Mouse (Mus musculus): ENCODE data around the gene Trim17. TPM values are rescaled to one million over a fixed set of nuclear protein-coding genes. Genes with fewer than 3 reads are reported as not detected.

The Trim17 gene
- polyA plus RNA-seq, 1 experiment, result 0.23 TPM

- Histone ChIP-seq H3K4me3 (ENCODE audit: extremely low read depth, insufficient read depth, insufficient read length) (no peak overlapping the region), H3K36me3 (ENCODE audit: control insufficient read depth, insufficient read depth, low read length) (peaks cover 6% of the 10 kb centered on the region), H3K4me1 (ENCODE audit: control insufficient read depth, insufficient read depth, insufficient read length) (no peaks in the 10 kb centered on the region), H3K27me3 (ENCODE audit: control insufficient read depth, insufficient read depth, low read length) (no peaks in the 10 kb centered on the region), H3K27ac (ENCODE audit: insufficient read depth, low read length) (no peak overlapping the region)
- TF ChIP-seq POLR2A (IDR thresholded peaks at IDR 0.05; ENCODE audit: low read depth, low read length) (no peak), CTCF (IDR thresholded peaks at IDR 0.05; ENCODE audit: extremely low read depth, insufficient read depth, insufficient read length, insufficient replicate concordance) (no peak)
- 89% methylated on average over 8 of the region's 8 CpGs for WGBS
- DNase-seq (ENCODE audit: low read depth in 1 of 2, low spot score in 2 of 2), result no peak
These were observed 14.5 kb downstream of the Trim17 start for GRCm38 (mm10) chr11:58969027-58969426.

- DNase-seq (ENCODE audit: low read depth in 1 of 2, low spot score in 2 of 2), result no peak
- peaks cover 6% of the 10 kb centered on the region for H3K36me3 ChIP-seq (ENCODE audit: control insufficient read depth, insufficient read depth, low read length)
- WGBS, result 59% methylated on average over 6 of the region's 6 CpGs
- H3K4me3 ChIP-seq (ENCODE audit: extremely low read depth, insufficient read depth, insufficient read length), result no peak overlapping the region
- TF ChIP-seq POLR2A (IDR thresholded peaks at IDR 0.05; ENCODE audit: low read depth, low read length) (no peak), CTCF (IDR thresholded peaks at IDR 0.05; ENCODE audit: extremely low read depth, insufficient read depth, insufficient read length, insufficient replicate concordance) (no peak)
- no peaks in the 10 kb centered on the region for H3K27me3 ChIP-seq (ENCODE audit: control insufficient read depth, insufficient read depth, low read length)
- H3K27ac ChIP-seq (ENCODE audit: insufficient read depth, low read length), result no peak overlapping the region
- H3K4me1 ChIP-seq (ENCODE audit: control insufficient read depth, insufficient read depth, insufficient read length), result no peaks in the 10 kb centered on the region
These were observed 15.2 kb downstream of the Trim17 start for GRCm38 (mm10) chr11:58969659-58970058.

GRCm38 (mm10) chr11:58970831-58971530 lies 16.5 kb downstream of the Trim17 start:
- no peak for TF ChIP-seq CTCF (IDR thresholded peaks at IDR 0.05; ENCODE audit: extremely low read depth, insufficient read depth, insufficient read length, insufficient replicate concordance)
- peaks cover 6% of the 10 kb centered on the region for H3K36me3 ChIP-seq (ENCODE audit: control insufficient read depth, insufficient read depth, low read length)
- no peaks in the 10 kb centered on the region for H3K4me1 ChIP-seq (ENCODE audit: control insufficient read depth, insufficient read depth, insufficient read length)
- 94% methylated on average over 21 of the region's 21 CpGs for WGBS
- no peak overlapping the region for H3K27ac ChIP-seq (ENCODE audit: insufficient read depth, low read length)
- DNase-seq (ENCODE audit: low read depth in 1 of 2, low spot score in 2 of 2), result no peak
- no peak overlapping the region for H3K4me3 ChIP-seq (ENCODE audit: extremely low read depth, insufficient read depth, insufficient read length)
- H3K27me3 ChIP-seq (ENCODE audit: control insufficient read depth, insufficient read depth, low read length), result no peaks in the 10 kb centered on the region

GRCm38 (mm10) chr11:58971796-58972195 lies 17.3 kb downstream of the Trim17 start:
- peaks cover 6% of the 10 kb centered on the region for H3K36me3 ChIP-seq (ENCODE audit: control insufficient read depth, insufficient read depth, low read length)
- no peak overlapping the region for H3K4me3 ChIP-seq (ENCODE audit: extremely low read depth, insufficient read depth, insufficient read length)
- WGBS, result 73% methylated on average over 3 of the region's 3 CpGs
- TF ChIP-seq POLR2A (IDR thresholded peaks at IDR 0.05; ENCODE audit: low read depth, low read length), result no peak
- TF ChIP-seq CTCF (IDR thresholded peaks at IDR 0.05; ENCODE audit: extremely low read depth, insufficient read depth, insufficient read length, insufficient replicate concordance), result no peak
- no peak overlapping the region for H3K27ac ChIP-seq (ENCODE audit: insufficient read depth, low read length)
- no peaks in the 10 kb centered on the region for H3K4me1 ChIP-seq (ENCODE audit: control insufficient read depth, insufficient read depth, insufficient read length)
- no peaks in the 10 kb centered on the region for H3K27me3 ChIP-seq (ENCODE audit: control insufficient read depth, insufficient read depth, low read length)
- no peak for DNase-seq (ENCODE audit: low read depth in 1 of 2, low spot score in 2 of 2)

- WGBS, result 85% methylated on average over 3 of the region's 3 CpGs
- Histone ChIP-seq H3K27me3 (ENCODE audit: control insufficient read depth, insufficient read depth, low read length) (no peaks in the 10 kb centered on the region), H3K27ac (ENCODE audit: insufficient read depth, low read length) (no peak overlapping the region), H3K4me1 (ENCODE audit: control insufficient read depth, insufficient read depth, insufficient read length) (peaks cover 2% of the 10 kb centered on the region; the same call in 1 of the 2 replicates), H3K4me3 (ENCODE audit: extremely low read depth, insufficient read depth, insufficient read length) (no peak overlapping the region), H3K36me3 (ENCODE audit: control insufficient read depth, insufficient read depth, low read length) (peaks cover 6% of the 10 kb centered on the region)
- TF ChIP-seq POLR2A (IDR thresholded peaks at IDR 0.05; ENCODE audit: low read depth, low read length), result no peak
- TF ChIP-seq CTCF (IDR thresholded peaks at IDR 0.05; ENCODE audit: extremely low read depth, insufficient read depth, insufficient read length, insufficient replicate concordance), result no peak
- DNase-seq (ENCODE audit: low read depth in 1 of 2, low spot score in 2 of 2), result no peak
These were observed 19.9 kb downstream of the Trim17 start for GRCm38 (mm10) chr11:58974414-58974813.

GRCm38 (mm10) chr11:58977150-58977549 lies 22.7 kb downstream of the Trim17 start:
- Histone ChIP-seq H3K27ac (ENCODE audit: insufficient read depth, low read length) (peak overlapping the region; percentile 89), H3K4me1 (ENCODE audit: control insufficient read depth, insufficient read depth, insufficient read length) (peaks cover 19% of the 10 kb centered on the region; the same call in 1 of the 2 replicates), H3K36me3 (ENCODE audit: control insufficient read depth, insufficient read depth, low read length) (0 out of 2 replicates have a peak, but pooled peaks cover 1% of the 10 kb centered on the region), H3K4me3 (ENCODE audit: extremely low read depth, insufficient read depth, insufficient read length) (peak overlapping the region; percentile 98), H3K27me3 (ENCODE audit: control insufficient read depth, insufficient read depth, low read length) (no peaks in the 10 kb centered on the region)
- no peak for DNase-seq (ENCODE audit: low read depth in 1 of 2, low spot score in 2 of 2)
- WGBS, result under 1% methylated on average over 29 of the region's 29 CpGs
- TF ChIP-seq CTCF (IDR thresholded peaks at IDR 0.05; ENCODE audit: extremely low read depth, insufficient read depth, insufficient read length, insufficient replicate concordance) (no peak), POLR2A (IDR thresholded peaks at IDR 0.05; ENCODE audit: low read depth, low read length) (no peak)

- no peaks in the 10 kb centered on the region for H3K27me3 ChIP-seq (ENCODE audit: control insufficient read depth, insufficient read depth, low read length)
- TF ChIP-seq CTCF (IDR thresholded peaks at IDR 0.05; ENCODE audit: extremely low read depth, insufficient read depth, insufficient read length, insufficient replicate concordance) (no peak), POLR2A (IDR thresholded peaks at IDR 0.05; ENCODE audit: low read depth, low read length) (no peak)
- H3K4me3 ChIP-seq (ENCODE audit: extremely low read depth, insufficient read depth, insufficient read length), result peak overlapping the region; percentile 98
- peaks cover under 1% of the 10 kb centered on the region; the same call in 1 of the 2 replicates for H3K36me3 ChIP-seq (ENCODE audit: control insufficient read depth, insufficient read depth, low read length)
- peak overlapping the region; percentile 89 for H3K27ac ChIP-seq (ENCODE audit: insufficient read depth, low read length)
- WGBS, result under 1% methylated on average over 21 of the region's 21 CpGs
- no peak for DNase-seq (ENCODE audit: low read depth in 1 of 2, low spot score in 2 of 2)
- H3K4me1 ChIP-seq (ENCODE audit: control insufficient read depth, insufficient read depth, insufficient read length), result peaks cover 23% of the 10 kb centered on the region; the same call in 1 of the 2 replicates
These were observed 23.1 kb downstream of the Trim17 start for GRCm38 (mm10) chr11:58977607-58978026.

Measured in spleen, adult 2 months (tissue).